Mouse (Mus musculus) induced T-regulatory cell, adult 2 months (primary cell): ENCODE measurements around the gene Six2.

Experiments used
- DNase-seq: peaks from one replicate; pipeline ENCODE4 v3.0.0-alpha.2; 2012; ENCODE audit warnings: low read depth

Gene Six2

DNA sequence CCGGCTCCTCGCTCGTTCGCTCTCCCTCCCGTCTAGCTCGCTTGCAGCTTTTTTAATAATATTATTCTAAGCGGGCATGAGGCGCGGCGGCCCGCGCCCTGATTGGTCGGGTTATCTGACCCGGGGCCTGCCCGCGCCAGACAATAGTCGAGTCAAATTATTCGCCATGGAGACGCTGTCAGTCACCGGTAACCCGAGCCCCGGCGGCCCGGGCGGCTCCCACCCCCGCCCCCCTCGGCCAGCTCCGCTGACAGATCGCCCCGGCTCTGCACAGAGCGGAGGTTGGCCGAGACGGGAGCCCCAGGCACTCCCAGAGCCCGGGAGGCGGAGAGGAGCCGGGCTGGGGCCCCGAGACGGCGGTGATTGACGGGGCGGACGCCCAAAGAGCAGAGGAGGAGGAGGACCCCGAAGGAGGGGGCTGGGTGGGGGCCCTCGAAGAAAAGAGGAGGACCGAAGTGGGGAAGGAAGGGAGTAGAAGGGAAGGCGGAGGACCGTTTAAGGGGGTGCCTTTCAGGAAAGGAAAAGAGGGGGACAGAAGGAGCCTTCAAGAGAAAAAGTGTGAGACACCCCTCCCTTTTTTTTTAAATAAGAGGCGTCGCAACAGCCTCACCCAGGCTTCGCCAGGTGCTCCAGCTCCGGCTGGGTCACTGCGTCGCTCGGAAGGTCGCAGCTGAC is at the start of gene Six2:
Six2 (minus strand) TSS at position 39 of the 675 bp plus-strand sequence.
- no peak for DNase-seq

DNA sequence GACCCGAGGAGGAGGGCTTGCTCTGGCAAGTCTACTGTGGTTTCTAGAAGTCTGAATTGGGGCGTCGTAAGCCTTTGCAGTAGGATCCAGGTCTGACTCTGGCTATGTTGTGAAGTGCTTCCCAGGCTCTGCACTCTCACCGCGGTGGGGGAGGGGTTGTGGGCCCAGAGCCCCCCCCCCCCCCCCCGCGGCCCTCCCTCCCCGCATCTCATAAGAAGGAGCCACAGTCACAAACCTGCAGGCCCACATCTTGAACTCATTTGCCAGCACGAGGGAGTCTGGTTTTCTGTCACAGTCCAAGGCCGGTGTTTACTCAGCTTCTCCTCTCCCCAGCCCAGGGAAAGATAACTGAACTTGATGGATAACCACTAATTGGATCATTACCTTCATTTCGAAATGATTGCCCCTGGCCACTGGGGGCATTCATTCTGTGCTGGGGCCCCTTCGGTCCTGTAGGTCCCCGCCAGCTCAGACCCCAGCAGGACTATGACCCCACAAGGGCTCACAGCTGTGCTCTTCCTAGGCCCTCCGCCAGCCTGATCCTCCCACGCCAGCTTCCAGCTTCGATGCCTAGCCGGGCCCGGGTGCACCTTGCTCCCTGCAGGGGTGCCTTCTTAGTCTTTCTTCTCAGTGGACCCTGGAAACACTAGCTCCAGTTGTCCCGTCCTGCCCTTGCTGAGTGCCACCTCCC is 49.2 kb upstream of the Six2 start:
- DNase-seq, result no peak

DNA sequence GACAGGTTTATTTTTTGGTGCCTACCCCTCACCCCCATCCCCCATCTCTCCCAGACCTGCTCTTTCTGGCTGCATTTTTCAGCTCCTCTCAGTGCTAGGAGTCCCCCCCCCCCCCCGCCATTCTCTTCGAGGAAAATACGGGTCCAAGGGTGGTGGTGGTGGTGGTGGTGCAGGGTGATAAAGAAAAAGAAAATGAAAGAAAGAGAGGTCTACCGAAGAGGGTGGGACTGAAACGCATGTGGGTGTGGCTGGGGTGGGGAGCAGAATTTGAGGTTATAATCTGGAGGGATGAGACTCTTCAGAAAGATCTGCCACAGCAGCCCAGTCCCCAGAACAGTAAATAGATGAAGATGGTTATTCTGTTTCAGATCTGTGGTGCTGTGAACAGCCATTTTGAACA is 43.3 kb upstream of the Six2 start:
- no peak for DNase-seq

DNA sequence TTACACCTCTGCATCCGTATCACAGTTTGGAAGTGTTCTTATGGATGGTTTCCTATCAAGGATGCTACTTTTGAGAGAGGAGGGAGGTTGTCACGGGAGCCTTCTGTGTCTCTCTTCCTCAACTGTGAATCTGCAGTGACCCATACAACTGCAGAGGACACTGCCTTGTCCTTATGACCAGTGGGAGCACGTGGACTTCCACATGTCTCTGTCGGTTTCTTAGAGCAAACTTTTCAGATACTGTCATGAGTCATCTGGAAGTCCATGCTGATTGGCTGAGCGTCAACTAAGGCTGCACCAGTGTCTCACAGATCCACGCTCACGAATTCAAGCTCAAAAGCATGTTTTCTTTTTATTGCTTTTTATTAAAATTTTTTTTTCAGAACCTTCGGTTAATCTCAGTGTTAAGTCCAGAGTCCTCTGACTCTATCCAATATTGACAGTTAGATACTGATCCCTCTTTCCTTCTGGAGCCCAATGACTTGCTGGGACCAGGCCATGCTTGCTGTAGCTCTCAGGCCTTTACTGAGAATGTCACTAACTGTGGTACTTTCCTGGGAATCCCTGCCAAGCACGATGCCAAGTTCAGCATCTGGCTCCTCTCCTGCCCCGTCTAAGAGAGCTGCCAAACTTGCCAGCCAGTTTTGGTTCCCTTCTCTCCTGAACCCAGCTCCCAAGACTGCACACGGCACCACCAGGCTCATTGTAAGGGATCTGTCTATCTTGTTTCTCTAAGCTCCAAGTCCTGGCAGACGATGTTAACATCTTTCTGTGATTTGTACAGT is 42.3 kb upstream of the Six2 start:
- no peak for DNase-seq

DNA sequence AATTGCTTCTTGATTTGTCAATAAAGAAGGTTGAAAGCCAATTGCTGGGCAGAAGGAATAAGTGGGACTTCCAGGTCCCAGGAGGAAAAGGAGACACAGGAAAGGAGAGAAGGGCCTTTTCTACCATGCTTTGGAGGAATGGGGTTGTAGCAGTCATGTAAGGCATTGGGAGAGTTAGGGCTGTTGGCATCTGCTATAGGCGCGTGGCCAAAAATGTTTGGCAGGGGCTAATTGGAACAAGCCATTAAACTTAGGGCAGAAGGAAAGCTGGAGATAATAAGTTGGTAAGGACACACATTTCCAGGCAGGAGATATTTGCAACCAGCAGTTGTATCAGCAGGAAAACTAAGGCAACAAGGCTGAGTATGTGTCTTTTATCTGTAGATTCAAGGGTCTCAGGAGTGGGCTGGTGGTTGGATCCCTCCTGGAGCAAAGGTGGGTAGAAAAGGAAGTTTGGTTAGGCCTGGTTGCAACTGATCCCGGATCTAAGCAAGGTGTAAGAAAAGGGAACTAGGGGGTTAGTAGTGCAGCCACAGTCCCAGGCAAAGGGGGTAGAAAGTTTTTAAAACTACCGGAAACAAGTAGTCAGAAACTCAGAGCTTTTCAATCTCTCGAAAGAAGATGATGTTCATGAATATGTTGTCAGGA is 40.1 kb upstream of the Six2 start:
- DNase-seq, result no peak

DNA sequence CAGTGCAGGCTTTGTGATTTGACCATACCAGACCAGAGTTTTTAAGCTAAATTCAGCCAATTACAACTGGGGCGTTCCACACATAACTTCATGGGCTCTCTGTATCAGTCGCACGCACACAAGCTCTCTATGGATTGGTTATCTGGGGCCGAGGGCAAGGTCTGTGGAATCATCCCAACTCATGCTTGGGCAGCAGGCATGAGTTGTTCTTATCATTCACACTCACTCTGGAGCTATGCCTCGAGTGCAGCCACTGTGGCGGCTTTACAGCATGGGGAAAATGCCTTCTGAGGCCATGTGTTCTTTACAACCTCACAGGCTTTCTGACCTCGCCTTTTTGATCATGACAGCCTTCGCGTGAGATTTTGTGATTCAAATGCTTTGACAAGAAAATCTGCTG is 37.9 kb upstream of the Six2 start:
- no peak for DNase-seq

DNA sequence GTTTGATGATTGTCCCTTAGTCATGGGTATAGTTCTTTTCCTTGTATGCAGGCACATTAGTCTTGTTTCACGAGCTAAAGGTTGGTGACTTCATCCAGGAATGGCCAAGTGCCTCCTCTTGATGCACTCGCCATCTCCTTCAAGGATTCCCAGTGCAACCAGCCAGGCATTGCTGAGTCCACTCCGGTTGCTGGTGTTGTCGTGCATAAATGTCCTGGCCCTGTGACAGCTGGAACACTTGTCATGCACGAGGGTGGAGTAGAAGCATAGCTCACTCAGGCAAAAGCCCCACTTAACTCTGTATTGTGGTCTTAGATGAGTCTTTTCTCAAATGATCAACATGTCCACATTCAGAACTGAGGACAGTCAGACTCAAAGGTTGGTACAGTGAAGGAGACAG is 35.1 kb upstream of the Six2 start:
- no peak for DNase-seq

DNA sequence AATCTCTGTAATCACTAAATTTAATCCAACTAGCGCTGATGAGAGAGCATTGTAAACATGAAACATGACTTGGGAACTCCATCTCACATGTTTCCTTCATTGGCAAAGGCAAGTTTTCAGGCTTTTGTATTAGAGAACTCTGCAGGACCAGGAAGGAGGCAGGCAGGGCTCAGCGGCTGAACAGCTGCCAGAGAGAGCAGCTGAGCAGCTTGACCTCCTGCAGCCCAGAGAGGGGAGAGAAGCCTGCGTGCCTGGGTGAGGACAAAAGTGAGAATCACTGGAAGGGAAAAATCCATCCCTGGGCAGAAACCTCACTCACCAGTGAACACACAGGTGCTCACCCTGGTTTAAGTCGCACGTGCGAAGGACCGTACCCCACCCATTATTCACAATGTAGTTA is 29.2 kb upstream of the Six2 start:
- DNase-seq, result no peak

DNA sequence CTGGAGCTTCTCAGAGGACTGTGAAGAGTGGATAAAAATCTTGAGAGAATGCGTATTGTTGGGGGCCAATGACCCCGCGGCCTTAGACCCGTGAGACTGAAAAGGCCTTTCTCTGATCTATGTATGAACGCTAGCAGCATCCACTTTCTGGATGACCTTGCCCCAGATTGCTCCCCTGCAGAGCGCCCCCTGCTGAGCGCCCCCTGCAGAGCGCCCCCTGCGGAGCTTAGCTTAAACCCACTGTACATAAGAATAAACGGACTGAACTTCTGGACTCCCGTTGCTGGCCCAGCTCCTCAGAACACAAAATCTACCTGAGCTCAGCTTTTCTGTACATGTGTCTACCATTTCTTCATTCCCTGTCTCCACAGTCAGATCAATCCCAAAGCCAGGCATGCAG is 27.7 kb upstream of the Six2 start:
- no peak for DNase-seq

DNA sequence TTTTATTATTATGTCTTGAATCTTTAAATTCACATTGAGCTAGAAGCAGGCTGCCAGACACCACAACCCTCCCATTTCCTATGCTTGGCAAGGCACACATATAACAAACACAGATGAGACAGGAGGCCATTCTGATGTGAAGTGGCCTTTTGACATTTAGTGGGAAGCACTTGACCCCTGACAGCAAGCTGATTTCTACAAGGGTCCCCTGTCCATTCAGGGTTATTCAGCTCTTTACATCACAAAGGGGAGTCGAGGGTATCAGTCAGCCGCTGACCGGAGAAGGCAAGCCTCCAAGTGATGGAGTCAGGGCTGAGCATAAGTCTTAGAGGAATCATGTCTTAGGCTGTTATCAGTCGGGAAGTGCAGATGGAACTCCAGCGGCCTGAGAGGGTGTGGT is 26.3 kb upstream of the Six2 start:
- no peak for DNase-seq

DNA sequence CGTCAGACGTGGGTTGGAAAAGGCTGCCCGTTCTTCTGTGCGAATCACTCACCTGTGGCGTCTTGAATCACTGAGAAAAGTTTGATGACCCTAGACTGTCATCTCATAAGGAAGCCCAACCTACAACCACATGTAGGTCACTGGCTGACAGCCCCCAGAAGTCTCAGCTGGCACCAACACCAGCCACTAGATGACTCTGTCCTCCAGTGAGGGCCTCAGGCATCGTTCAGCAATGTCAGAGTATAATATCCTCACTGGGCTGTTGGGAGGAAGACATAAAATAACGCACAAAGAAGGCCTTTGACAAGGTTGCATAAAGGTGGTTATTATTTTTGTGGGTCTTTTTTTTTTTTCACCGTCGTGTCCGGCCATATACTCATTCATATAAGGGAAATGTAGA is 24.8 kb upstream of the Six2 start:
- no peak for DNase-seq

DNA sequence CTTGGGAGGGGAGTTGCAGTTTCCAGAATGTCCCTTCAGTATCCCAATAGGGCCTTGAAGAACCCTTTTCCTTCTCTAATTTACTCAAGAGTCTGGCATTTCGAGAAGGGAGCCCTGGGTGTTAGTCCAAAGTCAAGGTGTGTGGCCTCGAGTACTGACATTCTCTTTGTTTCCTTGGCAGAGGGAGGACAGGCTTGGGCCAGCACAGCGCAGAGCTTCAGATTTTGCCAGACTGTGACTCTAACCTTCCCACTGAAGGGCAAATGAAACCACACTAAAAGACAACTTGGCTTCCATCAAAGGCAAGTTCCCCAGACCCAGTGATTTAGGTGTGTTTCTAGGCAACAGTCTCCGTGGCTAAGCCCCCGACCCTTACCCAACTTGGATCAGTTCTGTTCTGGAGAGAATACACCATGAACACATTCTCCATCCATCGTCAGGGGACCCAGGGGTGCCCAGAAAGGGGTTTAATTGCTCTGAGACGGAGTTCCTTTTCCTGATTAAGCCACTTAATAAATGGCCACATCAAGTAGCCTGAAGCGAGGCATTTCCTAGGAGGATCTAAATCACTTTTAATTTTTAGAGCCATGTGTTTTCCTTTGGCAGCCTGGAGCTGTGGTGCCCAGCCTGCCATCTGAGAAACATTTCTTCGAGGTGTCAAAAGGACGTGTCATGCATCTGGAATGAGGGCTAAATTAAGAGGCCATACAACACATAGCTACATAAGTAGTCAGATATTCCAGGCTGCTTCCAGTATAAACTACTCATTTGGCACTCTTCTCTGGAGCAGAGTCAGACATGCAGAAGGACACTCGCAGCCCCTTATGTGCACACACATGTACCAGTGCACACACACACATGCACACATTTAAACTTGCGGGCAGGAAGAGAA is 16.5 kb upstream of the Six2 start:
- DNase-seq, result no peak

DNA sequence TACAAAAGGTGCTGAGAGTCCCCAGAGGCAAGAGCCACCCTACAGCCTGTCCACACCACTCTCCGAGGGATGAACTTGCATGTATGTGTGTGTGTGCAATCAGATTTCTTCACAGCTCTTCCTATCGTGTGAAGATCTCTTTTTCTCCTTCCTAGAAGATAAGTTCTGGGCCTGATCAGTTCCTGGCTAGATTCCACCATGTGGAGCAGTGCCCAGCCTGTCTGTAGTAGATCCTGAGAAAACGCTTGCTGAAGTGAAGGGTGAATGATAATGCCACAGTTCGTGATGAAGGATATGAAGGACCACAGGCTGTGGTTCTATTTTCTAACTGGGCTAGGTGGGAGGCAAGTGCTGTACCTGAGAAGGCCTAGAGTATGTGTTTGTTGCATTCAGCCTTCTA is 12.0 kb upstream of the Six2 start:
- no peak for DNase-seq

DNA sequence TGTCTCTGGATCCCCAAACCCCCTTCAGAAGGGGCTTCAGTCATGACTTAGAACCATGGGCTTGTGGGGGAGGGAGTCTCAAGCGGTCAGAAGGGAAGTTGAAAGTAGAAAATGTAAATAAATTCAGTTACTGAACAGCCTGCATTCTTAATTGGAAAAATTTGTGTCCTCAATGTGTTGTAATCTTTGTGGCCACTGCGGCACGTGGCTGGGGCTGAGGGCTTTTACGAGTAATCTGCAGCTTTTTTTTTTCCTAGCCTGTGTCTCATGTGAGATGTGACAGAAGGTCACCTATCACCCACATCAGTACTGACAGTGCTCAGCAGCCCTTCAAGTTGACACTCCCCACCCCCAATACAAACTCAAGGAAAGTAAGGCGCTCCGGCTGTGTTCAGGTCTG is 10.6 kb upstream of the Six2 start:
- no peak for DNase-seq

DNA sequence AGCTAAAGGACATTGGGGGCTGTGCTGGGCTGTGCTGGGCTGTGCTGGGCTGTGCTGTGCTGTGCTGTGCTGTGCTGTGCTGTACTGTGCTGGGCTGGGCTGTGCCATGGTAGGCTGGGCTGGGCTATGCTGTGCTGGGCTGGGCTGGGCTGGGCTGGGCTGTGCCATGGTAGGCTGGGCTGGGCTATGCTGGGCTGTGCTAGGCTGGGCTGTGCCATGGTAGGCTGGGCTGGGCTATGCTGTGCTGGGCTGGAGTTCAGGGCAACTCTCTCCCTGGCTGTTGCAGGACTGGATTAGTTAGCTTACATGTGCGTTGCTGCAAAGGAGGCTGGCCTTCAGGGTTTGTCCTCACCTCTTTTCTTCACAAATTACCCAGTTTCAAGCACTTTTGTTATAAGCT is 9.9 kb upstream of the Six2 start:
- no peak for DNase-seq

DNA sequence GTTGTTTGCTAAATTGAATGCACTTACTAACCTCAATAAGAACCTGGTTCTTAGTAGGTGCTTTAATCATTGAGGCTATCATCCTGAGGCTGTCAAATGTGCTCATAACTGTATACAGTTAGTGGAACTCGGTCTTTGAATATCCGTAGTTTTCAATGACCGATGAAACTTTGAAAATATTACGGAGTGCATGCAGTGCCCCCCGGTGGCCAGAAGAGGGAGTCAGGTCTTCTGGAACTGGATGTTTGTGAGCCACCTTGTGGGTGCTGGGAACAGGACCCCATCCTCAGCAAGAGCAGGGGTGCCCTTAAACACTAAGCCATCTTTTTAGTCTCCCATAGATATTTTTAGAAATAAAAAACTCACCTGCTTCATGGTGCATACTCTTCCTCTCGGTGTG is 6.4 kb upstream of the Six2 start:
- no peak for DNase-seq

DNA sequence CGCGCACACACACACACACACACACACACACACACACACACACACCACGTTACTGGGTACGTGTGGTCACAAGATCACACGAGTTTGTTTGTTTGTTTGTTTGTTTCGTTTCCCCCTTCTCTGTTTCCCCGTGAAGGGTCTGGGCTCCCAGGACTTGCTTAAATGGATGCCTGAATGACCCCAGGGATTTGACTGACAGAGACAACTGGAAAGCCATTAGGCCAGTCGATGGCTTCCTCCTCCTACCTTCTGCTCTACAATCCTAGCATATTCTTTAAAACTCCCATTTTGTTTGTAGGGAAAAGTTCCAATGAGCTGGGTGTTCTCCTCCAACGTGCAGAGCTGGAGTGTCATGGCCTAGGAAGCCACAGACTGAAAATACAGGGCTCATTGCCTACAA is 5.0 kb upstream of the Six2 start:
- no peak for DNase-seq

DNA sequence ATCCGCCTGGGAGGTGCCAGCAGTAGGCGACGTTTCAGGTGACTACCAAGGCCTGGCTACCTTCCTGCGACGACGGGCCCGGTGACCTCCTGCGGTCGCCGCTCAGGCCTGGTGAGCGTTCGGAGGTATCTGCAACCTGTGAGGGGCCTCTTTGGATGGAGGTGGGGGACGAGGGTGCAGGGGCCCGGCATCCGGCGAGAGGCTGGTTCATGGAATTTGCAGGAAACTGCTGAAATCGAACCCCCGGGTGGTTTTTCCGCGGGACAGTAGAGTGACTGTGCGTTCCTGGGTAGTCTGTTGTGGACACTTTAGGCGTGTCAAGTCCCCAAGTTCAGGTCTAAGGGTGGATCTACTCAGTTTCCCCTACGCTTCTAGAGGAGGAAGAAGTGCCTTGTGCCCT is 4.5 kb upstream of the Six2 start:
- no peak for DNase-seq

DNA sequence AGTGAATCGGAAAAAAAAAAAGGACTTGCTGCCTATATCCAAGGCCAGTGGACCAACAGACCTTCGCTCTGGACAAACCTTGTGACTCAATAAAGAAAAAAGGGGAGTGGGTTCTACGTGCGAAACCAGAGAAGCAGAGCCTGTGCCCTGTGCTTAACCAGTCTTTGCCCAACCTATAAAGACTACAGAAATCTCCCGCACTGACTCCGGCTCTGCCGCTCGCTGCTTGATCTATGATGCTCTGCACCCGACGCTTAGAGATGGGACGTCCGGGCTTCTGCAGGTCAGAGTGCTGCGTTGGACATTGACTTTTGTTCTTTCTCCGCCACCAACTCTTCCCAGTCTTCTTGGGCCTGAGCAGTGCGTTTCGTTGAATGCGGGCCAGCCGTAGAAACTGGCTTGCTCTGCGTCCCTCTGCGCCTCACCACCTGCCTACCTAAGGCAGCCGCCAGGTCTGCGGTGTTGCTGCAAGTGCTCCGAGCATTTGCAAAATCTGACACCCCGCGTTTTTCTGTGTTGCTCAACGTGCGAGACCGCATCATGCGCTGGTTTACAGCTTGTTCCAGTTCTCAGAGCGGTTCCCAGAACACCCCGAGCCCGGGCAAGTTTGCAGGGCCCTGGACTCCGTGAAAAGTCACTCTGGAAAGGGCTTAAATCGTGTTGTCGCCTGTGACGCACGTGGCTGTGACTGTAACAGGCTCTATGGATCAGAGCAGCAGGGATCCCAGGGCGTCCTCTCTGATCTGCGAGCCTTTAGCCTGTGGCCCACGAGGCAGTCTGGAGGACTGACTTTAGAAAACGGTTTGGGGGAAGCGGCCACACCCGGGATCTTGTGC is 3.8 kb upstream of the Six2 start:
- no peak for DNase-seq

DNA sequence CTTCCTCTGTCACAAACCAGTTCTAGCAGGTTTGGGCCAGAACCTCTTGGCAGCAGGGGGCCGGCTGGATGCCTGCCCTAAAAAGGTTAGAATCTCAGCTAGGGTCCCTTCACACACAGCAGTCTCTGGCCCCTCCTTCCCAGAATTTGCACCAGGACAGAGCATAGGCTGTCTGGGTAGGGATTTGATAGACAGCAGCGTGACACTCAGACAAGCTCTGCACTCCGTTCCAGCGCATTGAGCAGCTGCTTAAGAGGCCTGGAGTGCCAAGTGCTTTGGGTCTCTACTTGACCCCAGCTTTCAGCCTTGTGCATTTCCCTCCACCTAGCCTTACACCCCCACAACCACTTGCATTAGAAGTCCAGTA is 2.9 kb upstream of the Six2 start:
- DNase-seq, result no peak
